Comparison of ENCODE assay signal across 10 mouse cellular contexts in genomic region chr10:120182887-120183286, GRCm38 (mm10). TPM values are rescaled to one million over a fixed set of nuclear protein-coding genes. Genes with fewer than 3 reads are reported as not detected.
DNase-seq lines count a peak whose midpoint lies in the region; ATAC-seq and TF ChIP-seq lines count a peak whose summit lies in the region.
"Had no signal": no experiment of that assay in that cellular context is flagged by ENCODE, and none has a peak within 500 bp of the region (broad histone marks: within the 10 kb centered on the region; RNA-seq: fewer than 3 reads in every experiment).

No protein-coding gene starts in this region.

- no peak for DNase-seq in lung, postnatal 0 days (ENCODE audit: low spot score)
- DNase-seq in lung, postnatal 25 days (ENCODE audit: low spot score), result no peak
- peak; percentile 60 for DNase-seq in MEL (ENCODE audit: low read depth, low spot score)
- DNase-seq in urinary bladder, postnatal 36 days (ENCODE audit: low spot score in 2 of 2), result no peak
- DNase-seq in embryo, embryonic 11 days, result no peak
- DNase-seq: adrenal gland, postnatal 14 days had no signal

- 90% methylated on average over 1 of the region's 1 CpGs for WGBS in lung, postnatal 0 days

- H3K9me3 ChIP-seq in lung, postnatal 0 days (ENCODE audit: low read length), result no peaks in the 10 kb centered on the region
- H3K9me3 ChIP-seq in MEL (replicated peaks; ENCODE audit: insufficient read depth, low read length), result no peaks in the 10 kb centered on the region
- H3K9me3 ChIP-seq: lung, embryonic 15.5 days; neural tube, embryonic 13.5 days had no signal

- H3K4me1 ChIP-seq in lung, postnatal 0 days (ENCODE audit: insufficient read depth, low read depth, low read length), result no peaks in the 10 kb centered on the region
- H3K4me1 ChIP-seq in MEL (ENCODE audit: control insufficient read depth in 1 of 2, insufficient read depth in 2 of 2, low read length in 2 of 2), result peaks cover 9 to 14% of the 10 kb centered on the region in 2 experiments
- H3K4me1 ChIP-seq: lung, embryonic 15.5 days; neural tube, embryonic 13.5 days had no signal

- no peak for TF ChIP-seq EP300 in lung, postnatal 0 days (IDR thresholded peaks at IDR 0.05)
- TF ChIP-seq EP300 in MEL (IDR thresholded peaks at IDR 0.05; ENCODE audit: low read depth in 1 of 2, low read length in 2 of 2), result peak in 1 of 2 experiments; percentile 30; a peak in 2 of 4 replicates

- no peak overlapping the region for H3K27ac ChIP-seq in lung, postnatal 0 days (ENCODE audit: low read length)
- no peak overlapping the region for H3K27ac ChIP-seq in MEL (ENCODE audit: control insufficient read depth, low read depth, low read length)
- H3K27ac ChIP-seq: lung, embryonic 15.5 days; neural tube, embryonic 13.5 days had no signal

- no peak for ATAC-seq in lung, postnatal 0 days
- ATAC-seq in hematopoietic stem cell, adult 5-6 weeks (replicated peaks in 1 of 2; ENCODE audit: insufficient read depth in 1 of 2, low FRiP score in 2 of 2, low TSS enrichment in 1 of 2, low read depth in 1 of 2, poor library complexity in 2 of 2, severe bottlenecking in 2 of 2), result peak; percentile 62 to 84; a peak in 3 of 4 replicates
- peak; percentile 96 for ATAC-seq in megakaryocyte progenitor cell, adult 5-6 weeks (replicated peaks; ENCODE audit: poor library complexity)

- H3K27me3 ChIP-seq in lung, postnatal 0 days (replicated peaks; ENCODE audit: insufficient read depth, low read length), result no peaks in the 10 kb centered on the region
- no peaks in the 10 kb centered on the region for H3K27me3 ChIP-seq in MEL (ENCODE audit: control insufficient read depth in 1 of 2, insufficient read depth in 2 of 2, low read length in 2 of 2)
- H3K27me3 ChIP-seq: lung, embryonic 15.5 days; neural tube, embryonic 13.5 days had no signal

- no peaks in the 10 kb centered on the region for H3K79me2 ChIP-seq in MEL (ENCODE audit: control insufficient read depth, insufficient read depth, low read length, poor library complexity)

- no peak overlapping the region for H3K9ac ChIP-seq in lung, postnatal 0 days (replicated peaks; ENCODE audit: low read depth)
- no peak overlapping the region for H3K9ac ChIP-seq in MEL (ENCODE audit: control insufficient read depth, low read depth, low read length, poor library complexity, severe bottlenecking)
- H3K9ac ChIP-seq: lung, embryonic 15.5 days; neural tube, embryonic 13.5 days had no signal

- no peaks in the 10 kb centered on the region for H3K36me3 ChIP-seq in lung, postnatal 0 days (ENCODE audit: insufficient read depth, low read length)
- H3K36me3 ChIP-seq in MEL (ENCODE audit: control insufficient read depth in 1 of 2, insufficient read depth in 2 of 2, low read length in 2 of 2), result peaks cover 0 to 15% of the 10 kb centered on the region in 2 experiments; a peak in 2 of 4 replicates
- H3K36me3 ChIP-seq: lung, embryonic 15.5 days; neural tube, embryonic 13.5 days had no signal

- TF ChIP-seq CTCF in lung, postnatal 0 days (IDR thresholded peaks at IDR 0.05), result peak; percentile 42
- TF ChIP-seq CTCF in MEL (IDR thresholded peaks at IDR 0.05 in 2 of 3, conservative IDR thresholded peaks at IDR 0.05 in 1 of 3; ENCODE audit: control insufficient read depth in 1 of 3, insufficient read depth in 1 of 3, low read depth in 2 of 3, low read length in 3 of 3, poor library complexity in 1 of 3, severe bottlenecking in 1 of 3), result peak in 1 of 3 experiments; percentile 48; a peak in 2 of 6 replicates

- TF ChIP-seq POLR2A in MEL (IDR thresholded peaks at IDR 0.05; ENCODE audit: control insufficient read depth in 1 of 2, insufficient read depth in 1 of 2, low read depth in 1 of 2, low read length in 2 of 2, poor library complexity in 1 of 2), result no peak

- H3K4me2 ChIP-seq in lung, postnatal 0 days (replicated peaks; ENCODE audit: low read depth, low read length), result no peak overlapping the region
- H3K4me2 ChIP-seq: lung, embryonic 15.5 days; neural tube, embryonic 13.5 days had no signal

- peak; percentile 45 for TF ChIP-seq RAD21 in MEL (IDR thresholded peaks at IDR 0.05; ENCODE audit: low read depth, low read length)

- H3K4me3 ChIP-seq in lung, postnatal 0 days (ENCODE audit: low read depth, low read length), result no peak overlapping the region
- no peak overlapping the region for H3K4me3 ChIP-seq in MEL (ENCODE audit: control insufficient read depth in 1 of 2, insufficient read depth in 1 of 2, low read depth in 2 of 2, low read length in 2 of 2)
- H3K4me3 ChIP-seq: lung, embryonic 15.5 days; neural tube, embryonic 13.5 days had no signal

TF ChIP-seq in MEL, 35 proteins besides CTCF, POLR2A, EP300 and RAD21:
- TF ChIP-seq JUND (IDR thresholded peaks at IDR 0.05; ENCODE audit: low read depth, low read length), result no peak
- no peak for TF ChIP-seq MAFK (IDR thresholded peaks at IDR 0.05; ENCODE audit: borderline replicate concordance, low read depth, low read length)
- no peak for TF ChIP-seq ETS1 (IDR thresholded peaks at IDR 0.05; ENCODE audit: low read depth, low read length)
- no peak for TF ChIP-seq CHD2 (IDR thresholded peaks at IDR 0.05; ENCODE audit: low read length)
- peak; percentile 68 for TF ChIP-seq TAL1 (IDR thresholded peaks at IDR 0.05; ENCODE audit: low read length)
- peak; percentile 47; the same call in 1 of the 2 replicates for TF ChIP-seq GATA1 (IDR thresholded peaks at IDR 0.05; ENCODE audit: low read depth, low read length)
- no peak for TF ChIP-seq GABPA (IDR thresholded peaks at IDR 0.05; ENCODE audit: low read depth, low read length)
- no peak for TF ChIP-seq SIN3A (IDR thresholded peaks at IDR 0.05; ENCODE audit: low read length)
- TF ChIP-seq ELF1 (IDR thresholded peaks at IDR 0.05; ENCODE audit: low read depth, low read length), result no peak
- no peak for TF ChIP-seq ZKSCAN1 (IDR thresholded peaks at IDR 0.05; ENCODE audit: low read depth, low read length)

RNA-seq across cellular contexts. Expression of gene Tmbim4, which starts 18.5 kb away (rescaled TPM):
- 152 and 165 TPM in 2 replicates for polyA plus RNA-seq in lung, postnatal 0 days (2015; fragmentation: Nextera tagmentation; extraction: Ambion mirVana)
- 47.3 and 52.5 TPM in 2 replicates for total RNA-seq in MEL (2012; rRNA removed)
- polyA plus RNA-seq in MEL (2012; ENCODE audit: insufficient read depth in 1 of 2, insufficient read length in 2 of 2, low read depth in 1 of 2, low replicate concordance in 2 of 2, missing spikeins in 1 of 2), result 10 to 100 TPM in 1 of 2 experiments, not detected in 1; 80.3 TPM
- 84.9 and 109 TPM in 2 replicates for total RNA-seq in hematopoietic stem cell, adult 5-6 weeks (2017)
- total RNA-seq in megakaryocyte progenitor cell, adult 5-6 weeks (2015), result 117 and 123 TPM in 2 replicates
- 114 and 124 TPM in 2 replicates for total RNA-seq in megakaryocyte progenitor cell, adult 5-6 weeks (2017)

RNA-seq across cellular contexts. Expression of gene Irak3, which starts 19.0 kb away (rescaled TPM):
- polyA plus RNA-seq in lung, postnatal 0 days (2015; fragmentation: Nextera tagmentation; extraction: Ambion mirVana), result 1.6 and 1.7 TPM in 2 replicates
- not detected in 2 replicates for total RNA-seq in MEL (2012; rRNA removed)
- polyA plus RNA-seq in MEL (2012; ENCODE audit: insufficient read depth in 1 of 2, insufficient read length in 2 of 2, low read depth in 1 of 2, low replicate concordance in 2 of 2, missing spikeins in 1 of 2), result under 1 TPM in 1 of 2 experiments, not detected in 1; 0.47 TPM
- 17.7 and 19.2 TPM in 2 replicates for total RNA-seq in hematopoietic stem cell, adult 5-6 weeks (2017)
- 57.7 and 65.9 TPM in 2 replicates for total RNA-seq in megakaryocyte progenitor cell, adult 5-6 weeks (2015)
- 19.6 and 26.1 TPM in 2 replicates for total RNA-seq in megakaryocyte progenitor cell, adult 5-6 weeks (2017)

RNA-seq across cellular contexts. Expression of gene Llph, which starts 44.0 kb away (rescaled TPM):
- 33.4 and 35.7 TPM in 2 replicates for polyA plus RNA-seq in lung, postnatal 0 days (2015; fragmentation: Nextera tagmentation; extraction: Ambion mirVana)
- total RNA-seq in MEL (2012; rRNA removed), result 86.0 and 97.5 TPM in 2 replicates
- polyA plus RNA-seq in MEL (2012; ENCODE audit: insufficient read depth in 1 of 2, insufficient read length in 2 of 2, low read depth in 1 of 2, low replicate concordance in 2 of 2, missing spikeins in 1 of 2), result 100 to 1,000 TPM in 1 of 2 experiments, not detected in 1; 243 TPM
- total RNA-seq in hematopoietic stem cell, adult 5-6 weeks (2017), result 82.5 and 82.9 TPM in 2 replicates
- total RNA-seq in megakaryocyte progenitor cell, adult 5-6 weeks (2015), result 74.3 and 76.6 TPM in 2 replicates
- total RNA-seq in megakaryocyte progenitor cell, adult 5-6 weeks (2017), result 89.6 and 96.1 TPM in 2 replicates

Comparison
In these comparisons a context has a peak if more than half of its experiments do, and no peak if none do; other contexts are left out.
1. RNA of gene Irak3, which starts 19.0 kb away (total RNA-seq): 19.6 to 65.9 TPM in megakaryocyte progenitor cell, adult 5-6 weeks and 17.7 to 19.2 TPM in hematopoietic stem cell, adult 5-6 weeks; not detected in MEL; every median in the first group is over 10 times any median in the second.